Mouse (Mus musculus): Measurements from ENCODE around the gene Klhl42.

DNA sequence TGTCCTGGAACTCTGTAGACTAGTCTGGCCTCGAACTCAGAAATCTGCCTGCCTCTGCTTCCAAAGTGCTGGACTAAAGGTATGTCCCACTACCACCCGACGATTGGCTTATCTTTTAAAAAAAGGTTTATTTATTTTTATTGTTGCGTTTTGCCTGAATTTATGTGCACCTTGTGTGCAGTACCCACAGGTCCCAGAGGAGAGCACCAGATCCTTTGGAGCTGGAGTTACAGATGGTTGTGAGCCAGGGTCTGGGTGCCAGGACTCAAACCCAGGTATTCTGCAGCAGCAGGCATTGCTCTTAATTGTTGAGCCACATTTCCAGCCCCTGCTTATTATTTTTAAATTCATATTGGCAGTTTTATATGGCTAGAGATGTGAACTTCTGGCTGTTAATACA lies 4.9 kb downstream of the Klhl42 start:
- TF ChIP-seq CTCF (IDR thresholded peaks at IDR 0.05; ENCODE audit: extremely low read depth, insufficient read depth, insufficient read length, insufficient replicate concordance), result no peak
- TF ChIP-seq POLR2A (IDR thresholded peaks at IDR 0.05; ENCODE audit: low read depth, low read length), result no peak
